Mouse (Mus musculus): ENCODE results near the gene Klf8.

Gene Klf8

GRCm38 (mm10) chrX:153439573-153439972 is 202.3 kb downstream of the Klf8 start:
- no peak for DNase-seq (ENCODE audit: low spot score in 2 of 2)

GRCm38 (mm10) chrX:153440018-153440417 is 202.8 kb downstream of the Klf8 start:
- no peak for DNase-seq (ENCODE audit: low spot score in 2 of 2)
